Mouse (Mus musculus): Measurements from ENCODE around the gene Zp2.

Gene Zp2

DNA sequence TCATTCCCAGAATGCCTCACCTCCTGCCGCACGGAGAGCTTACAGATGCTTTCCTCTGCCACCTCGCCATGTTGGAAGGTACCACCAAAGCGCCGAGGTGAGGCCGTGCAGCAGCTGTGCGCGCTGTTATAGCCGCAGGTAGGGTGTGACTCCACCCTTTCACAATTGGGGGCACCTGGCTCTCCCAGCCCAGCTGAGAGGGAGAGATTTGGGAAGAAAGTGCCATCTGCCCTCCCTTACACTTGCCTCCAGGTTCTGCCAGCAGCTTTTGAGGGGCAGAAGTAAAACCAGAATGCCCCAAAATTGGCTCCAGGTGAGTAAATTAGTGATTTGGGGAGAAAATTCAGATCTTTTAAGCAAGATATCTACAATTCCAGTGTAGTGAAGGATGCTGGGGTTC, at the start of gene Zp2:
TSS of gene Zp2 (minus strand) at position 101 of the 400 bp plus-strand sequence.
- no peak for DNase-seq (ENCODE audit: low spot score)

DNA sequence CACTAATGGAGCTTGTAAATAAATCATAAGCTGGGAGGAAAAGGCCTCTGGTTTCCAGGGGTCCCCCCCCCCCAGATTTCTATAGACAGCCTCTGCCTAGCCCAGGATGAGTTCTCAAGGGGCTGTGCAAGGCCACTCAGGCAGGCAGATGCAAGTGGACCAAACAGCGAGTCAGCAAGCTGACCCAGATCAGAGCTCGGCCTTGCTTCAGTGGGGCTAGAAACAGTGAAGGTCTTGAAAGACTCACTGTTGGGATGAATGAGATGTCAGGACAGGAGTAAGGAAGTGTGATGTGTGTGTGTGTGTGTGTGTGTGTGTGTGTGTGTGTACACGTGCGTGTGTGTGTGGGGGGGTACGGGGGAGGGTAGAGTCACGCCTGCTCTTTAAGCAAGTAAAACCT, 47.7 kb upstream of the Zp2 start:
- no peak for DNase-seq (ENCODE audit: low spot score)

DNA sequence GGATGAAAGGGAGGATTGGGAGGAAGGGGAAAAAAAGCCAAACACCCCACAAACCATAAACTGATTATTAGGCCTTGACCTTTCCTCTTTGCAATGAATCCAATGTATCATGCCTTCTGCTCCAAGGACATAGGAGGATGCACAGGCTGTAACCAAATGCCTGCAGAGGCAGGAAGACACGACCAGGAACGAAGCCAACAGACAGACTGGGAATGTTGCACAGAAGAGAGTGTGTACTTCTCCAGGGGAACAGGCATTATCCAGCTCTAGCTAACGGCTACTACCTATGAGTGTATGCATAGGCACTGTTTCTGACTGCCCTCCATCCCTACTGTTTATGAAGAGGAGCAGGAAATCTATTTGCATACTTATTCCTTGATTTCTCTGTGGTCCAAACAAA, 47.1 kb upstream of the Zp2 start:
- no peak for DNase-seq (ENCODE audit: low spot score)

DNA sequence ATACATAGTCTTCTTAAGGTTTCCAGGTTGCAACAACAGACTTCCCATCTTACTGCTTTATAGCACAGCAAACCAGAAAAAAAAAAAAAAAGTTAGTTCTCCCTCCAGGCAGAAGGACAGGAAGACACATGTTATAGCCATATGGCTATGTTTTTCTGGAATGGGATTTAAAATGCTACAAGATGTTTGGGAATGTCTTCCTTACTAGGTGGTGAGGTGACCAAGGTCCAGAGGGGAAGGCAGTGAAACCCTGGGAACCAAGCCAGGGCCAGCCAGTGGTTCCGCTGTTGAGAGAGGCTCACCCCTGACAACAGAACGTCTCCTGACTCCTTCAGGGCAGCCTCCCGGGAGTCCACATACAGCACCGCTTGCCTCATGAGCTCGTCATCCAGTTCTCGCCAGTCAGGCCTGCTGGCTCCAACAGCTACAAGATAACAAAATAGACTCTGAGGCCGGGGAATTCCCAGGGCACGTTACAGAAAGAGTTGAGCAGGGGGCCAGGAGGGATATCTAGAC, 45.1 kb upstream of the Zp2 start:
- no peak for DNase-seq (ENCODE audit: low spot score)

DNA sequence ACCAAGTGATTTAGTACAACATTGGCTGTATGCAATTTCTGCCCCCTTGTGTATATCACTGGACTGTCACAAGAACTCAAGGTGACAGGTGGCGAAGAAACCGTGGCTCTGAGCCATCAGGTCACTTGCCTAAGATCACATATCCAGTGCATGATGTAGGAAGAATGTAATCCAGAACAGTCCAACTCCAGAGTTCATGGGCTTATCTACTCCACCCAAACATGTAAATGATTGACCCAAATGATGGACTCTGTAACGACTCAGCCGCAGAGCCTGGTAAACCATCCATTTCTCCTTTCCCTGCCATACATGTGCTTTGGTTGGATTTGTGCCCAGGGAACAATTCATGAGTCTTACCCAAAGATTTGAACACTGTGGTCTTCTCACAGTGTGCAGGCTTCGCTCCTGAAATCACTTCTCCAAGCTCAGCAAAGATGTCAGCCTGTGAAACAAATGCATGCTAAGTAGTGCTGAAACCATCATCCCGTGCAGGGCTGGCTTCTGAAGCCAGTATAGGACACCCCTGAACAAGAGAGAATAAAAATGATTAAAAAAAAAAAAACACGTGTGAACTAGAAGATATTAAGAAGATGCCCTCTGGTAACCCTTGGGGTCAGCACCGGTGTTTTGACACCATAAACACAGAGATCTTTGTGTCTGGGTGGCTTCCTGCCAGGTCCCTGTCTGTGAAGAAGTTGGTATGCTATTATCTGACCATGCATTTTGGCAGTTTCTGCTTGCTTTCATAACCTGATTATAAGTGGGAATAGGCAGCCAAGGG, 44.5 kb upstream of the Zp2 start:
- DNase-seq (ENCODE audit: low spot score), result peak; percentile 68

DNA sequence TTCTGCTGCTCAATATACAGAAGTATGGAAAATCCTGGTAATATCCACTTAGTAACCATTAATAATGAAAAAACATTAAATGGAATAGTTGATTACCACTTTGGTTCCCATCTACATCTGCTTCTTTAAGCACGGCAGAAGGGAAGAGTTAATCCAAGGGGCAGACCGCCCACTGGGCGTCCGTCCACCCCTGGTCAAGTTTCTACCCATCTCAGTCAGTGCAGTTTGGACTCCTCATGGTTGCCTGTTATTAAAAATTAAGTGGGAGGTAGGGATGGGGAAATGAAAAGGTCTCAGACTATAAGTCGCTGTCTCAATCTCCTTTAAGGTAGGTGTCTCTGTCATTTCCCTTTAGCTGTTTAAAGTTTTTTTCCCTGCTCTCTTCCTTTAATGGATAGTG, 43.9 kb upstream of the Zp2 start:
- no peak for DNase-seq (ENCODE audit: low spot score)

DNA sequence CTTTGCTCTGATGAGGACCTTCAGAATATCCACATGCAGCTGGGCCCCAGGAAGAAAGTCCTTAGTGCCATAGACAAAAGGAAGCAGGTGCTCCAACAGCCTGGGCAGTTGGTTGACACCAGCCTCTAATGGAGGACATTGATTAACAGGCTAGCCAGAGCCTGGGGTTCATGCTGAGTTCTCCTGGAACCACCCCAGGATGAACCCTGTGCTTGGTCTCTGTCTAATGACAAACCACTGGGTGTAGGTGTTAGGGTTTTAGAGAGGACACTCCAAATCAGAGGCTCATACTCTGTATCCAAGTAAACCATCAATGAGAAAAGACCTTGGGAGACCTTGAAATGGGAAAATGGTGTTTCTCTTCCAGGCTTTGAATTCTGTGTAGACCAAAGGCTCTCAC, 37.8 kb upstream of the Zp2 start:
- no peak for DNase-seq (ENCODE audit: low spot score)

DNA sequence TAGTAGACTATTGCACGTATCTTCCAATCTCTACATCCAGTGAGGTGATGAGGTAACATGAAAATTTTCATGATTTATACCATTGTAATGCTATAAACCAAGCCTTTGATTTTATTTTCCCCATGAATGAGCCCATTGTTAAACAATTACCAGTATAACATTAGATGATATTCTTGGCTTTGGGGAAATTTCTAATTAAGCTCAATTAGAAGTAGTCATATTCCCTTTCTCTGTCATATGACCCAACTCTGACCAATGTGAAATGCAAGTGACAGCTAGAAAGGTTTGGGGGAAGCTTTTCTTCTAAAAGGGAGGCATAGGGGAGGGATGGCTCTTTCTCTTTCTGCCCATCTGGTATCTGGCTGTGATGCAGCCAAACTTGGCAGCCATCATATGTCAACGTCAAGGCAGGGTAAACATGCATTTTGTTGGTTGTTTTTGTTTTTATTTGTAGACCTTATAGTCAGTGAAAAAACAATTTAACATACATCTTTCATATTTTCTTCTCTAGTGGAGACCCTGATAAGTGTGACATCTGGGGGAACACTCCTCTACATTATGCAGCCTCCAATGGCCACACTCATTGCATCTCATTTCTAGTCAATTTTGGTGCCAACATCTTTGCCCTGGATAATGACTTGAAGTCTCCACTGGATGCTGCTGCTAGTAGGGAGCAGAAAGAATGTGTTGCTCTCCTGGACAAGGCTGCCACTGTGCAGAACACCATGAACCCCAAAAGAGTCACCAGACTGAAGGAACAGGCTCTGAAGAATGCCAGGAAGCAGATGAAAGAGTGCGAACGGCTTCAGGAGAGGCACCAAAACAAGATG, 36.5 kb upstream of the Zp2 start:
- no peak for DNase-seq (ENCODE audit: low spot score)

DNA sequence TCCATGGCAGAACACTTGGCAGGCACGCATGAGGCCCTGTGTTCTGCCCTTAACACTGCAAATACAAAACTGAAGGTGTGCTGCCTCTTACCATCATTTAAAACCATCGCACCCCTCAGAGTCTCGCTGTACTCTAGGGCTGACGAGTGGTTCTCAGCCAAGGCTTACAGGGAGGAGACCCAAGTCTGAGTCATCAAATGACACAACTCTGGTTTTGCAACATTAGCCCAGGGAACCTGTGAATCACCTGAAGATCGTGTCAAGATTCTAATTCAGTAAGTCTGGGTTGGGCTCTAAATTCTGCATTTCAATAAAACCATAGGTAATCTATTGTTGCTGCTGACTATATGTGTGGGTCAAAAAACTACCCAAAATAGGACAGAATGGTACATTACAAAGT, 35.5 kb upstream of the Zp2 start:
- DNase-seq (ENCODE audit: low spot score), result no peak

DNA sequence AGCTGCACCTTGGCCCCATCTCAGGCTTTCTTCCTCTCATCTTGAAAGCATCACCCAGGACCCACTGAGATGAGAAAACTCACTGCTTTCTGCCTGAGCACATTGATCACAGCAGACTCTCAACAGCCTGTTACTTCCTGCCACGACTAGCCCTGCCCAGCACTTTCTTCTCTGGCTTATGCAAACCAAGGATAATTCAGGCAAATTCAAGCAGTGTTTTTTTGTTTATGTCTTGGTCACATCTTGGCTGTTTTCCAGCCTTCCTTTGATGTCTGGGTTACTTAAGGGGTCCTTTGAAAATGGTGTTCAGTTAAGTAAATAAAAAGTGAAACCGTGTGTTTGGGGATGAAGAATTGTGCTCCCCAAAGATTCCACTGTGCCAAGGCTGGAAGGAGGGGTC, 33.8 kb upstream of the Zp2 start:
- no peak for DNase-seq (ENCODE audit: low spot score)

DNA sequence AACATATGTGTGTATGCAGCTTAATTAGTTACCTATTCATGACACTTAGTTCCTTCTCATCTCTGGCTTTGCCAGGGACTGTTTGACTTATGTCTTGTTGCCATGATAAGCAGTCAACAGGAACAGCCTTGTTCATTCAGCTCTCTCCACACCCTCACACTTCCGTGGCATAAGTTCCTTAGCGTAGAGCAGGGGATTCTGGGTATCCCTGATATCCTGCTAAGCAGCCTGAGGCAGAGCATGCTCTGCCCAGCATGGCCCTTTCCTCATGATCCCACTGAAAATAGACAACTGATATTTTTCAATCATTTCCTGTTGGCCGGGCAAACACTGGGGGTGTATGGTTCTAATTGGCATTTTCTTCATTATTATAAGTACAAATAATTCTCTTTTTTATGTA, 32.5 kb upstream of the Zp2 start:
- DNase-seq (ENCODE audit: low spot score), result no peak

DNA sequence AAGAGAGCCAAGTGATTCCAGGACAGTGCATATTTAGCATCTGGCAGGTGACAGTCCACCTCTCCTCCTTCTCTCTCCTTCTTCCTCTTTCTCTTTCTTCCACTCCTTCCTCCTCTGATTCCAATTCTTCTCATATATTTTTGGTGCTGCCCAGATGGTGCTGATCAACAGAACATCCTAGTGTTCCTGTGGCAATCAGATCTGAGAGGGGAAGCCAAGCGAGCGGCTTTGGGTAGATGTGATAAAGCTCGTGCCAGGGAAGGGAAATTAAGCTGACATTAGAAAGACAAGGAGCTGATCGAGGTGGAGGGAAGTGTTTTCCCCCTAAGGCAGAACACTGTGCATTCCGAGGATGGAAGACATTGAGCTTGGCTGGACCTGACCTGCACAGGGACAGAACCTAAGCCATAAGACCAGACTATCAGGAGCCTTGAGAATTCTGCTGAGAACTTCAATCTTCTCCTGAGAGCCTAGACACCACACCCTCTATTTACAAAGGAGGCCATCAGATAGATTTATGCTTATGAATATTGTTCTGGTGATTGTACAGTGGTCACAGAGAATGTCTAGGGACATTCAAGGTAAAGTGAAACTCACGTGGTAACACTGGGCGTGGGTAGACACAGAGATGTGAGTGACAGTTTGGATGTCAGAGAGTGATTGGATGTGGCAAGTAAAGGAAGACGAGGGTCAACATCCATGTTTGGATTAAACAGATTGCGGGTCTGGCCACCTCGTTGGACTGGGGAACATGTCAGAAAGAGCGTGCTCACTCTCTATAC, 29.8 kb upstream of the Zp2 start:
- no peak for DNase-seq (ENCODE audit: low spot score)

DNA sequence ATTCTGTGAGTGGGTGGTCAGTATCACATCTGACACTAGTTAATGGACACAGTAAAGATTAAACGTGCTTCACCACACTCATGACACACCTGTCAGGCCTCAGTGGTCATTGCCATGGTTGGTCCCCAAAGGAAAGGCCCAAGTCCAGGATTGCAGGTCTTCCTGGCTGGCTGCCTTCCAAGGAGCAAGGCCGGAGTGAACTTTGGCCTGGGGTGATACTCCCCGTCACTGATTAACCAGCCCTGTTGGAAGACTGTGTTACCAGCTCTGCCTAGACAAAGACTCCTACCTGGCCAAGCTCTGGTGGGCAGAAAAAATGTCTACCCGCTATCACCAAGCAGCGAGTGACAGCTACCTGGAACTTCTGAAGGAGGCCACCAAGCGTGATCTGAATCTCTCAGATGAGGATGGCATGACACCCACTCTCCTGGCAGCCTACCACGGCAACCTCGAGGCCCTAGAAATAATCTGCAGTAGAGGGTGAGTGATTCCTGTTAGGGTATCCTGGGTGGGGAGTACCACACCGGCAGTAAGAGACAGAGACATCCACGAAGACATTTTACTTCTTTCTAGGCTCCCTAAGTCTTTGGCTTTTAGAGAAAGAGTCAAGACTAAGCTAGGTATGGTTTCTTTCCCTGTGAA, 28.6 kb upstream of the Zp2 start, which contains the start of gene Anks4b:
TSS of gene Anks4b (plus strand) at position 256 of the 642 bp plus-strand sequence.
- DNase-seq (ENCODE audit: low spot score), result no peak

DNA sequence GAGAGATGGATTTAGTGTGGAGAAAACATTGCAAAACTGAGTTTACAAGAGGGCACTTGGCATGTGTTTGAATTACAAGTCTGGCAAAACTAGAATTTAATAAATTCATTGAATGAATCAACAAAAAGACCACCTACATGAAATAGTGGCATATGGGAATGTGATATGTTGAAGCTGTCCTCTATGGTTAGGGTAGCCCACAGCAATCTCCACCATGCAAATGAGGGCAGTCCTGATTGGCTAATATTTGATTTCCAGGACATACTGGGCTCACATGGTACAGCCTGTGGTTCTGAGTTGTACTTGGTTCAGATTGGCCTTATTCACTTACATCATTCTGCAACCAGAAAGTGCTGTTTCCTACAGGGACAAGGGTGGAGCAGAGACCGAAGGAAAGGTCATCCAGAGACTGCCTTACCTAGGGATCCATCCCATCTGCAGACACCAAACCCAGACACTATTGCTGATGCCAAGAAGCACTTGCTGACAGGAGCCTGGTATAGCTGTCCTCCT, 27.2 kb upstream of the Zp2 start:
- DNase-seq (ENCODE audit: low spot score), result no peak

DNA sequence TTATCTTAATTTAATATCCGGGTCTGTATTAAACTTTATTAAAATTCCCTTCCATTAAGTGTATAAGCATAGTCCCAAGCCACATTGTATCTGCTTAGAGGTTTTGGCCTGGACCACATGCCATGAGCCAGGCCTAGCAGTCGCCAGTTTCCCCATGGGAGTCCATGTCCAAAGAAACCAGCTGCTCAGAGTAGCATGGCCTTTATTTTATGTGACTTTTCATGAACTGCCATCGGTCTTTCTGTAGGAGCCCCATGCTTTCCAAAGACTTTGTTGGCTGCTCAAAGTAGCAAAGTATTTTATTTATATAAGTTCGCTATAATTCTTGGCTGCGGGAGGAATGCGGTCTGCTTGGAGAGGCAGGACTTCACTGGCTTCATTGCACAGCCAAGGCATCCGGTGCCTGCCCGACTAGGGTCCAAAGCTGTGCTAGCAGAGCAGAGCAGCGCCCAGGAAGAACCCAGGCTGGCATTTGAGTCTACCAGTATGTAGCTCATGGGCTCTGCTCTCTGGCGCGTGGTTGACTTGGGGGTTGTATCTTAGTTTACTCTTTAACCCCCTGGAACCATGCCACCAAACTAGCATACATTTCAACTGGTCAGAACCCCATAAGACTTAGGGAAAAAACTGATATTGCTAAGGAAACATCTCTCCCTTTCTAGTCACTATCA, 18.6 kb upstream of the Zp2 start:
- no peak for DNase-seq (ENCODE audit: low spot score)

DNA sequence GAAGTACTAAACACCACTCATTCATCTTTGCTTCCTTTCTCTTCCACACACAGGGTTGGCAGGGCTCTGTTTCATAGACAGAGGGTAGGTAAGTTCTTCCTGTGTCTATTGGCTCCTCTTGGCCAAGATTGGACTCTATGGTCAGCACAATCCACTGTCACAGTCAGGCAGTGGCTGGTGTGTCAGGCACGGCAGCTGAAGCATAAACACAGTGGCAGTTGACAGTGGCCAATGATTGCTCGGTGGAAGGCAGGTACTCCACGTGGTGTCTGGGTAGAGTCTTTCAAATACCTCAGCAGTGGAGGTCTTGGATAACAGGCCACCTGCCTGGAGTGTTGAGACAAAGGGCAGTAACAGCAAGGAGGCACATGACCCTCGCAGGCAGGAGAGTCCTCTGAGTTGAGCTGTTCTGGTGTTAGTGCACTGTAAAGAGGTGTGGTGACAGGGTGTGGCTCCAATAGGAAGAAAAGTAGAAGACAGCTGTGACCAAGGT, 13.1 kb upstream of the Zp2 start:
- DNase-seq (ENCODE audit: low spot score), result no peak

DNA sequence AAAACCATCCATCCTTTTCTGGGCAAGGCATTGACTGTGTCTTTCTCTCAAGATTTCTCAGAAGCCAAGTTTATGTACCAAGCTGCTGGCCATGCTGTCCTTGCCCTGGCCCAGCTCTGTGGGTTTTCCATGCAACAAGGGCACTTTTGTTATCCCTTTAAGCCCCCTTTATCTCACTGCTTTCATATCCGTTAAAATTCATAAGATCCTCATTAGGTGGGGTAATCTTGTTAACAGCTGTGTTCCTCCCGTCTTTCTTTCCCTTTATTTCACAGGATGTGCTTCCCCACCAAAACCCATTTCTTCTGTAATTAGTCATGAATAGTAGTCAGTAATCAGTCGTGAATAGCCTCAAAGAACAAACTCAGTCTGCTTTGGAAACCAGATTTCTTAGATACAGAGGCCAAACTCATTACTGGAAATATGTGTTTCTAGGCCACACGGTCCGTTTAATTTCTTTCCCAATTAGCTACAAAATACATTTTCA, 12.5 kb upstream of the Zp2 start:
- no peak for DNase-seq (ENCODE audit: low spot score)

DNA sequence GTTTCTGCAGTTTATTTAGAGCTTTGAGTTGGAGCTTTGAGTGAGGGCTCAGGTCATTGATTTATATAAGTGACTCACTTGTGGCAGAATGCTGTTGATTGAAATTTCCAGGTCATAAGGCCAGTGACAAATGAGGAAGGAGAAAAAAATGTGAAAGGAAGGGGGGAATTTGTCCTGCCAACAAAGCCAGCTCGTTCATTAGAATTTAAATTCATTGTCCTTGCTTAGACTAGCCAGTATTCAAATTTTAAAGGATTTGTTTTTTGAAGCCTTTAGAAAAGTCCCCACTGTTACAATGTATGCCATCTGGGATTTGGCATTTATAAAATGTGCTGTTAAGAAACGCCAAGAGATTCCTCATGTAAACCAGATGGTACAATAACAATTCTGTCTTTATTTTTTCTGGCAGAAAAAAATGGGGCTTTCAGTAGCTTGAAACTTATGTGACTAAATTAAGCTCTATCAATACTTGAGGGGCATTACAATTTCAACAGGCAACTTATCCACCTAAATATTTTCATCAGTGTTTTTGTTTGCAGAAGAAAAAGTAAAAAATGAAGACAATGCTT, 11.8 kb upstream of the Zp2 start:
- no peak for DNase-seq (ENCODE audit: low spot score)

DNA sequence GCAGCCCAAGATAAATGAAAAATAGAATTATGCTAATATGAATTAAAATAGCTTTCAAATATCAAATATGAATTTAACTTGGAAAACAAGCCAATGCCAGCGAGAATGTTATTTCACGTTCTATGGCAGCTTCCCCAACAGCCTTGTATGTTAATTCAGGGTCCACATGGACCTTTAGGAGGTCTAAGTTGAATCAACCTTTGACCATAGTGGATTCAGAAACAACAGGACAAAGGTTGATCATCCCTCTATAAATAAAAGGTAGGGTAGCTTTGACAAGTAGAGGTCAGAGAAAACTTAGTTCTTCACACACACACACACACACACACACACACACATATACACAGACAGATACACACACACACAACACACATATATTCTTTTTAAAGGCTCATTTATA, 5.8 kb upstream of the Zp2 start:
- no peak for DNase-seq (ENCODE audit: low spot score)

DNA sequence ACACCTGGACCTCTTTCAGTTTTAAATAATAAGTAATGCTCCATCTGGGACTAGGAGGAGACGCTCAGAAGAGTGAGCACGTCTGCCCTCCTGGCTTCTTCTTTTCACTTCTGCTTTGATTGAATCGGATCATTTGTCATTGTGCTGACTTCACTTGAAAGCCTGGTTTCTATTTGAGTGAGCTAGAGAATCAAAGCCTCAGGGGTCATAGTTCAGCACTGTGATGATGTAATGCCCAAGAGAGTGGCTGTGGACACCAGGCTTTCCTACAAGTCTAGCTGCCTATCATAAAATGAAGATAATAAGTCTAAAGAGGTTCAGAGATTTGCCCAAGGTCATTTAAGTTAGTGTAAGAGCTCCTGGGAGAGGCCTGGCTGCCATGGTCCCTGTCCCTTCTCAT, 5.2 kb upstream of the Zp2 start:
- DNase-seq (ENCODE audit: low spot score), result no peak

Data from testis, postnatal 10 days (tissue).